In genomic region chr11:58211062-58211681, GRCm38 (mm10) we compare ENCODE assay signal across 10 mouse cellular contexts. TPM values are rescaled to one million over a fixed set of nuclear protein-coding genes. Genes with fewer than 3 reads are reported as not detected.
DNase-seq lines count a peak whose midpoint lies in the region; ATAC-seq and TF ChIP-seq lines count a peak whose summit lies in the region.
"Had no signal": no experiment of that assay in that cellular context is flagged by ENCODE, and none has a peak within 500 bp of the region (broad histone marks: within the 10 kb centered on the region; RNA-seq: fewer than 3 reads in every experiment).

No protein-coding gene starts in this region.

- H3K4me2 ChIP-seq in kidney, embryonic 15.5 days, result peak overlapping the region; percentile 5; the same call in 1 of the 2 replicates
- peak overlapping the region; percentile 35; the same call in 1 of the 2 replicates for H3K4me2 ChIP-seq in intestine, postnatal 0 days (replicated peaks; ENCODE audit: low read depth)

- H3K9me3 ChIP-seq in kidney, embryonic 15.5 days (replicated peaks), result no peaks in the 10 kb centered on the region
- no peaks in the 10 kb centered on the region for H3K9me3 ChIP-seq in intestine, postnatal 0 days (ENCODE audit: control insufficient read depth)

- WGBS in kidney, embryonic 15.5 days, result 25% methylated on average over 9 of the region's 9 CpGs
- 20% methylated on average over 9 of the region's 9 CpGs for WGBS in intestine, postnatal 0 days
- WGBS in thymus, adult 2 months, result 28% methylated on average over 9 of the region's 9 CpGs

- H3K4me3 ChIP-seq in kidney, embryonic 15.5 days (replicated peaks), result no peak overlapping the region
- H3K4me3 ChIP-seq in intestine, postnatal 0 days (ENCODE audit: low read depth, low read length), result no peak overlapping the region
- no peak overlapping the region for H3K4me3 ChIP-seq in thymus, adult 2 months (ENCODE audit: control insufficient read depth, insufficient read depth, low read length)
- H3K4me3 ChIP-seq: left cerebral cortex, adult 2 months had no signal

- no peaks in the 10 kb centered on the region for H3K36me3 ChIP-seq in kidney, embryonic 15.5 days
- H3K36me3 ChIP-seq in intestine, postnatal 0 days (ENCODE audit: control insufficient read depth, insufficient read depth), result peaks cover 12% of the 10 kb centered on the region; the same call in 1 of the 2 replicates
- H3K36me3 ChIP-seq in thymus, adult 2 months (ENCODE audit: control insufficient read depth, insufficient read depth, low read length), result peaks cover 16% of the 10 kb centered on the region

- ATAC-seq in kidney, embryonic 15.5 days (replicated peaks; ENCODE audit: low FRiP score), result no peak
- no peak for ATAC-seq in intestine, postnatal 0 days

- TF ChIP-seq CTCF in intestine, postnatal 0 days (IDR thresholded peaks at IDR 0.05; ENCODE audit: low read depth), result no peak
- TF ChIP-seq CTCF in thymus, adult 2 months (IDR thresholded peaks at IDR 0.05; ENCODE audit: borderline replicate concordance, control insufficient read depth, extremely low read depth, insufficient read depth, low read length, poor library complexity), result no peak

- H3K9ac ChIP-seq in kidney, embryonic 15.5 days, result no peak overlapping the region
- no peak overlapping the region for H3K9ac ChIP-seq in intestine, postnatal 0 days (ENCODE audit: low read depth, low read length)

- H3K27ac ChIP-seq in kidney, embryonic 15.5 days, result no peak overlapping the region
- H3K27ac ChIP-seq in intestine, postnatal 0 days (ENCODE audit: low read depth, low read length), result no peak overlapping the region
- H3K27ac ChIP-seq in thymus, adult 2 months (ENCODE audit: control insufficient read depth, insufficient read depth, low read length), result peak overlapping the region; percentile 99
- H3K27ac ChIP-seq: left cerebral cortex, adult 2 months had no signal

- peaks cover 9% of the 10 kb centered on the region for H3K4me1 ChIP-seq in kidney, embryonic 15.5 days
- H3K4me1 ChIP-seq in intestine, postnatal 0 days (replicated peaks; ENCODE audit: control insufficient read depth, insufficient read depth, low read length), result 0 out of 2 replicates have a peak, but pooled peaks cover 6% of the 10 kb centered on the region
- peaks cover 41% of the 10 kb centered on the region for H3K4me1 ChIP-seq in thymus, adult 2 months (replicated peaks; ENCODE audit: control insufficient read depth, insufficient read depth, low read length)

- no peak for TF ChIP-seq POLR2A in thymus, adult 2 months (IDR thresholded peaks at IDR 0.05; ENCODE audit: control insufficient read depth, extremely low read depth, insufficient read depth, low read length, poor library complexity)

- no peaks in the 10 kb centered on the region for H3K27me3 ChIP-seq in kidney, embryonic 15.5 days
- H3K27me3 ChIP-seq in intestine, postnatal 0 days (replicated peaks; ENCODE audit: control insufficient read depth, insufficient read depth, low read length), result no peaks in the 10 kb centered on the region
- H3K27me3 ChIP-seq in thymus, adult 2 months (ENCODE audit: control insufficient read depth, insufficient read depth, low read length), result no peaks in the 10 kb centered on the region

- DNase-seq in kidney, postnatal 10 days, result no peak
- peak; percentile 61 for DNase-seq in R1 (ENCODE audit: low read depth, low spot score)
- peak; percentile 30 for DNase-seq in thymus, adult 2 months
- no peak for DNase-seq in gastrocnemius, postnatal 4 days (ENCODE audit: low spot score in 2 of 2)
- no peak for DNase-seq in right cerebral cortex, postnatal 10 days (ENCODE audit: low spot score in 2 of 2)
- DNase-seq in lung, postnatal 14 days, result no peak
- DNase-seq: spleen, adult 18-20 months had no signal

RNA-seq across cellular contexts. Expression of gene Irgm2, which starts 11.8 kb away (rescaled TPM):
- 2.1 and 2.4 TPM in 2 replicates for polyA plus RNA-seq in kidney, embryonic 15.5 days (2015; fragmentation: Nextera tagmentation; extraction: Ambion mirVana)
- 5.4 and 6.4 TPM in 2 replicates for polyA plus RNA-seq in intestine, postnatal 0 days (2015; fragmentation: Nextera tagmentation; extraction: Ambion mirVana)
- 17.1 and 20.1 TPM in 2 replicates for polyA plus RNA-seq in thymus, adult 2 months (2012; rRNA removed)
- total RNA-seq in gastrocnemius, postnatal 4 days (2021), result 10 to 100 TPM; 13.0 to 13.1 TPM

RNA-seq across cellular contexts. Expression of gene Igtp, which starts 11.8 kb away (rescaled TPM):
- polyA plus RNA-seq in kidney, embryonic 15.5 days (2015; fragmentation: Nextera tagmentation; extraction: Ambion mirVana), result 4.5 and 4.6 TPM in 2 replicates
- polyA plus RNA-seq in intestine, postnatal 0 days (2015; fragmentation: Nextera tagmentation; extraction: Ambion mirVana), result 10.9 and 11.5 TPM in 2 replicates
- polyA plus RNA-seq in thymus, adult 2 months (2012; rRNA removed), result 58.1 and 60.9 TPM in 2 replicates
- total RNA-seq in gastrocnemius, postnatal 4 days (2021), result 10 to 100 TPM; 15.6 to 17.9 TPM

RNA-seq across cellular contexts. Expression of gene Mrpl22, which starts 39.7 kb away (rescaled TPM):
- polyA plus RNA-seq in kidney, embryonic 15.5 days (2015; fragmentation: Nextera tagmentation; extraction: Ambion mirVana), result 145 TPM in 2 replicates
- polyA plus RNA-seq in intestine, postnatal 0 days (2015; fragmentation: Nextera tagmentation; extraction: Ambion mirVana), result 86.2 and 90.1 TPM in 2 replicates
- 41.3 and 42.0 TPM in 2 replicates for polyA plus RNA-seq in thymus, adult 2 months (2012; rRNA removed)
- total RNA-seq in gastrocnemius, postnatal 4 days (2021), result 10 to 100 TPM; 54.1 to 59.7 TPM

RNA-seq across cellular contexts. Expression of gene Gemin5, which starts 42.8 kb away (rescaled TPM):
- 24.5 and 24.7 TPM in 2 replicates for polyA plus RNA-seq in kidney, embryonic 15.5 days (2015; fragmentation: Nextera tagmentation; extraction: Ambion mirVana)
- polyA plus RNA-seq in intestine, postnatal 0 days (2015; fragmentation: Nextera tagmentation; extraction: Ambion mirVana), result 3.6 and 4.0 TPM in 2 replicates
- polyA plus RNA-seq in thymus, adult 2 months (2012; rRNA removed), result 20.4 and 21.8 TPM in 2 replicates
- 10 to 100 TPM; 14.8 to 15.3 TPM for total RNA-seq in gastrocnemius, postnatal 4 days (2021)

Comparison
In these comparisons a context has a peak if more than half of its experiments do, and no peak if none do; other contexts are left out.
1. DNase-seq: peak in R1 (single experiment) and thymus, adult 2 months (single experiment); none in kidney, postnatal 10 days (single experiment), gastrocnemius, postnatal 4 days (0 of 2), right cerebral cortex, postnatal 10 days (0 of 2) and lung, postnatal 14 days (single experiment).